Mouse (Mus musculus) brain, embryonic 14.5 days (tissue): ENCODE measurements around the gene Bcl2l1.

Experiments
- CTCF ChIP-seq: fragments of 200-500 bp; IDR thresholded peaks from 2 replicates; pipeline ENCODE4 v1.5.1; 2012; ENCODE audit warnings: inconsistent platforms, mild to moderate bottlenecking, moderate library complexity, borderline replicate concordance; ENCODE audit not compliant: insufficient read depth, insufficient read length; ENCODE audit errors: extremely low read depth
- POLR2A ChIP-seq: fragments of 200-500 bp; IDR thresholded peaks from 2 replicates; pipeline ENCODE4 v1.6.1; 2012; ENCODE audit warnings: mild to moderate bottlenecking, inconsistent platforms, borderline replicate concordance; ENCODE audit not compliant: poor library complexity, insufficient read depth, insufficient read length, severe bottlenecking; ENCODE audit errors: extremely low read depth

DNA sequence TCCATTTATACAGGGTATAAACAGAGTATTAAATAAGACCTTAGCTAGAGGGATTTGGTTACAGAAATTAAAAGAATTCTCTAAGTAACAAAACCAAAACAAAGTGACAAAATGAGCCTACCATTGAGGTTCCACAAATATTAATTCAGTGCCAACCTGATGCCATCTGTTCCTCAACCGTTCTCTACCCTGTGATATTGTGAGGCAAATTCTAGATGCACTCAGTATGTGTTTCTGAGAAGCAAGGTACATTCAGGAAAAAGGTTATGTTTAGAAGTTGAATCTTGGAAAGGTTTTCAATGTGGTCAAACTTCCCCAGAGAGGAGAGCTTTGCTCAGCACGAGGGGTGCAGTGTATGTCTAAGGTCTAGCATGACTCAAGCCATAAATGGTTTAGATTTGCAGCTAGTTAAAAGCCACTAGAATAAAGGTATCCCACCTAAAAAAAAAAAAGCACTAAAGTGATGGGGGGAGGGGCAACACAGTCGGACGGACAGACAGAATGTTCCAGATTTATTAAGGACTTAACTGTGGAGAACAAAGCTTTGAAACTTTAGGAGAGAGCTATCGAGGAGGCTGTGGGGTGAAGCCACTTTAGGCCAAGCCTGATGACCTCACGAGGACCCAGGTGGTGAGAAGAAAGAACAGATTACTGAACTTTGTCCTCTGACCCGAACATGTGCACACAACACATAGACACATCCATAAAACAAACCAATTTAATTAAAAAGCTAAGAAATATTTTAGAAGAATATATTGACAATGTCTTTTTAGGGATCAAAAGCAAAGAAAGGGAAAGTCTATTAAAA, 31.4 kb downstream of the Bcl2l1 start:
- no peak for TF ChIP-seq CTCF
- TF ChIP-seq POLR2A = no peak
